Mouse (Mus musculus) lung, adult 18-20 months (tissue): ENCODE measurements at regions not wholly inside any gene's neighbourhood (a gene's known extent, or its start where the extent isn't known, plus 50 kb on each side); places are given as distances from the start of the nearest gene placed in this dataset.

Experiments used
- DNase-seq, 2 experiments: peaks; one replicate each; pipeline ENCODE4 v3.0.0; 2022; ENCODE audit warnings: mixed read lengths in 2 of 2

DNA sequence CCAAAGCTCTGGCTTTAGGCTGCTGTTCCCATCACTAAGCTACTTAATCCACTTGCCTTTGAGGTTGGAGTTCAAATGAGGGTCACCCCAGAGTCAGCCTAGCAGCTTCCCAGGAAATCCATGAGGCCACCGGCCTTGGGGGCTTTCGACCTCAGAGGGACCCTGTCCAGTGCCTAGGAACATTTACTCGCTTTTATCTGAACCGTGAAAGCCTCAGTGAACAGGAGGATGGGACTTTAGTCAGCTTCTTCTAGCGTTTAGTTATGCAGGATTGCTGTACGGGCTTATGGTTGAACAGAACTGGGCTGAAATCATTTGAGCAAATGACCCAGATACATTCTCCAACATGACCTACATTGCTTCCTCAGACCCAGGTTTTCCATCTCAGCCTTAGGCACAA is 174.9 kb downstream of the Parm1 start:
- DNase-seq, result no peak

- DNase-seq, result no peak
Observed at GRCm38 (mm10) chr5:91678727-91679126, 161.3 kb downstream of the Parm1 start.
